Mouse (Mus musculus) cerebellum, adult 9-10 months (tissue): ENCODE results near the gene Gm5244.

Source experiments
- DNase-seq: peaks from one replicate; pipeline ENCODE4 v3.0.0; 2022

Gm5244 gene

DNA sequence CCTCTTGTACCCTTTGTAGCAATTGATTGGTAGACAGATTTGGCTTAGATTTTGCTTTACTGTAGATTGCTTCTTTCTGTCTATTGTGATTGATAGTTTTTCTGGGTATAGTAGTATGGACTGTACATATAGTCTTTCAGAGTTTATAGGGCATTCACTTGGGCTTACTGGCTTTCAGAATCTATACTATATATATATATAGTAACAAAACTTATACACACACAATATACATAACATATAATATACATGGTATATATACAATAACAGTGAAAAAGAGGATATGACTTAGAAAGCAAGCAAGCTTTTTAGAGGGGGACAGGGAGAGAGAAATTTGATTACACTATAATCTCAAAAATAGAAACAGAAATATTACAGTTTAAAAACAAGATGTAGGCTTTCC lies at the start of gene Gm5244:
Gene Gm5244, plus strand, starts transcription at position 301 of the 400 bp plus-strand sequence.
- no peak for DNase-seq

- peak; percentile 72 for DNase-seq
Measured at GRCm38 (mm10) chr19:12797071-12797470, 49.4 kb upstream of the Gm5244 start.

GRCm38 (mm10) chr19:12798404-12798803 lies 48.1 kb upstream of the Gm5244 start:
- DNase-seq: no peak

GRCm38 (mm10) chr19:12799081-12799480 lies 47.4 kb upstream of the Gm5244 start:
- no peak for DNase-seq

GRCm38 (mm10) chr19:12800621-12801020 lies 45.9 kb upstream of the Gm5244 start:
- no peak for DNase-seq

DNA sequence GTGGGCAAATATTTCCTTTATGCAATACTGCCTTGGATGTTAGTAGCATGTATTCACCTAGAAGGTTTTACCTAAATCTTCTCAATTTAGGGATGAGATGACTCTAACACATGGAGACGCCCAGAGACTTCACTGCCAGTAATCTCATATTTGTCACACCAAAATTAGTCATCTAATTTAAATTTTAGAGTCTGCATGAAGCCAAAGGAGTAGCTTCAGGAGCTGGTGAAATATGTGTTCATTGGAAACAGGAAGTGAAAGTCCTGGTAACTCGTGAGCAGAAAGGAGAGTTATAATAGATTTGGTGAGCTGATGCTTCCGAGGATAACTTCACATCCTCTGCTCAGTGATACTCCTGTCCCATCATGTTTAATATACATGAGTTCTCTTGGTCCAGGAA lies 45.4 kb upstream of the Gm5244 start:
- no peak for DNase-seq

DNA sequence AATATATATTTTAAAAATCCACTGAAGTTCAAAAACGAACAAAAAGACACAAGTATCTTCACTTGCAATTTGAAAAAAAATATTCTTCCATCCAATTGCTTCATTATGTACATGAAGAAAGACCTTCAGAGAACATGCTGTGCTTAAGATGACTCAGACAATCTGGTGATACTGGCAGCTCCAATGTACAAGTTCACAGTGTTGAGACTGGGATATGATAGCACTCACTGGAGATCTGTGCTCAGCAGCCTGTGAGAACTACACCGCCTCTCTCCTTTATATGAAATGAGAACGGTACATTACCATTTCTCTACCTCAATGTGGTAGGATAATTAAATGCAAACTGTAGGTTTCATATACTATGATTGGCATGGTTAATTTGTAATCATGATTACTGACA lies 43.7 kb upstream of the Gm5244 start:
- no peak for DNase-seq

- DNase-seq: no peak
Measured at GRCm38 (mm10) chr19:12804237-12804636, 42.2 kb upstream of the Gm5244 start.

- no peak for DNase-seq
Measured at GRCm38 (mm10) chr19:12805730-12806129, 40.8 kb upstream of the Gm5244 start.

DNA sequence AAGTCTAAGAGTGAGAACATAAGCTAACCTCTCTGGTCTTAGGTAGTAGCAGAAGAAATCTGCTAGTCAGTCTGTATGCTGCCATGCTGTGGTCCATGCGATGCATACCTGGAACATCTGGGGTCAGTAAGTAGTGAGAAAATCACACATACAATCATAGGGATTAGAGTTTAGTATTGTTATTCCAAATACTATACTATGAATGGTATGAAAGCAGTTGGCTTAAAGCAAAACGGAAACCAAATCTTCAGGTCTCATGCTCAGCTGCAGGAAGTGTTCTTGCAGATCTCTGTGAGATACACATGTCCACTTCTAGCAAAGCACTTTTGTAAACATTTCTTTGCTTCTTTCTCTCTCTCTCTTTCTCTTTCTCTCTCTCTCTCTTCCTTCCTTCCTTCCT lies 40.3 kb upstream of the Gm5244 start:
- no peak for DNase-seq

DNA sequence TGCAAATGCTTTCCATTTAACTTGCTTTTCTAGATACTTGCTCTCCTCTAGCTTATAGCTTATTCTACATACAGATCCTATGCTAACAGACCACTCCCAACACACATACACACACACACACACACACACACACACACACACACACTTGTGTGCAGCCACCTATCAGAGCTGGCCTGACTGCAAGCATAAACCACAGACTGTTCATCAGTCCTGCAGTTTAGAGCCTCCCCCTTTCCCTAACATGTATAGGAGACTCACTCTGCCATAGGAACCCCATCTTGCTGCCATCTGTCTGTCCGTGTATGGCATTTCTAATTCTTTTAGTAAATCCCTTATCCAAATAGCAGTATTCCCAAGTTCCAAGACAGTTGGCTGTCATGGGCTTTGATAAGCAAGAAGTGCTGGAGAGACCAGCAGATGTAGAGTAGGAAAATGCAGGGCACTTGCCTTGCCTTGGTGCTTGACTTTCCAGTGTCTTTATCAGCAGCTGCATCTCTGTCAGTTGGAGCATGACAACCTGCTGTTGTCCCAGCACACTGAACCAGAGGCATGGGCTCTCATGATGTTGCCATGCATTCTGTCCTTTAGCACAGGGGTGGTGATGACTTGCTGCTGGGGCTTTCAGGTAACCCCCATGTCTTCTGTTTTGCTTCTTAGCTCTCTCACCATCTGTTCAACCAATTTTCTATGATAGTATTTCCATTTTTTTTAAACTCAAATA lies 33.7 kb upstream of the Gm5244 start:
- DNase-seq: no peak

- no peak for DNase-seq
Measured at GRCm38 (mm10) chr19:12813883-12814282, 32.6 kb upstream of the Gm5244 start.

DNA sequence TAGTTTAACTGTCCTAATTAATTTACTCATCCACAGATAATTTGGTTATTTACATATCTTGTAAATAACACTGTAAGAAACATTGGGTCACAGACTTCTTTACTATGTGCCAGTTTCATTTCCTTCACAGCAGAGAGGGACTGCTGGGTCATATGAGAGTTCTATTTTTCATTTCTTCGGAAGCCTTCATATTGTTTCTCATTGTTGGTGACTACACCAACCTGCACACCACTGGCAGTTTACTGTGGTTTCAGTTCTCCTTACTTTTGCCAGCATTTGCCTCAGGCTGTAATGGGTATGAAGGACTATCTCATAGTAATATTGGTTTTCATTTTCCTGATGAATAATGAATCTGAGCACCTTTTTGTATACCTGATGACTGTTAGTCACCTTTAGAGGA lies 28.0 kb upstream of the Gm5244 start:
- no peak for DNase-seq

DNA sequence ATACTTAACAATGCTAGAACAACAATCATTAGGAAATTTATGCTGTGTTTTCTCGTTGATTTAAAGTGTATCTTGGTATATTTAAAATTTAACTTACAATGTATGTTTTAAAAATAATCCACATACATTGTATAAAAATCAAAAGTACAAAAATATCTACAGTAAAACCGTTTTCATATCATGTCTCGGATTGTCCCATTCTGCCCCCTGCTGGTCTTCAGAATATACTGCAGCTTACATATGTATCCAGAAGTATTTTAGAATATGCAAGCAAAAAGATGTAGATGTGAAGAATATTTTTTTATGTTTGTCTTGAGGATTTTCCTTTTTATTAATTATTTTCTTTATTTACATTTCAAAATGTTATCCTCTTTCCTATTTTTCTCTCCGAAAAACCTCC lies 26.1 kb upstream of the Gm5244 start:
- DNase-seq: peak; percentile 34

DNA sequence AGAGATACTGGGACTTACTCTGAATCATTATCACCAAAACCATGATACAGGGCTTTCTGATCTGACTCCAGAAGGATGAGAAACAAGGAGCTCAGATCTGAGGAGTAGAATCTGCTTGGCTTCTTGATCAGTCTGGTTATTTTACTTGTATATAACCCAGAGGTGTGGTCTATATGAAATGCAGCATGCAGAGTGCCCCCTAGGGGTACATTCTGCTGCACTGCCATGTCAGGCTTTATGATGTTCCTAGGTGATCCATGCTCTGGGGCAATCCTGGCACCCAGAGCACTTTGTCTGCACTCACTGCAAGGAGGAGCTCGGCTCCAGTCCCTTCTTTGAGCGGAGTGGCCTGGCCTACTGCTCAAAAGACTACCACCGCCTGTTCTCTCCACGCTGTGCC lies 21.9 kb upstream of the Gm5244 start:
- no peak for DNase-seq

DNA sequence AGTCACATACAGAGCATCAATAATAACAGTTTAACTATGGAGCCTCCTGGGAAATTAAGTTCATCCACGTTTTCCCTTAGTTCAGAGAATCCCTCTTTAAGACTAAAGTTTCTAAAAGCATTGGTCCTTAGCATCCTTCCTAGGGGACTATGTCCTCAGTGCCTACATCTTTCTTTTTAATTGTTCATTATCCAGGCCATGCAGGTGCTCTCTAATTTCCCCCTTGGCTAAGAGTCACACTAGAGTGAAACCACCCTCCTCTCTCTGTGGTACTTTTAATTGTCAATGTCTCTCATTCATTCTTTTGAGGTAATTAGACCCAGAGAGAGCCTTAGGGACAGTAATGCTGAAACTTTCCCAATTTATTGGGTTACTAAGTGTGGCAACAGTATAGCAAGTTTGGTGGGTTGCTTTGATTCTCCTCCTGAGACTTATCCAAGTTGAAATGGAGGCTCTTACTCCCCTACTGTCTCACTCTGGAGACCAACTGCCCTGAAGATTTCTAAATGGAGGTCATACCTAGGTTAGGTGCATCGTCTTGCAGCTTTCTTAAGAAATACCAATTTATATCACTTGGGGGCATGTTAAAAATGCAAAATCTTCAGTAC lies 15.6 kb upstream of the Gm5244 start:
- no peak for DNase-seq

DNA sequence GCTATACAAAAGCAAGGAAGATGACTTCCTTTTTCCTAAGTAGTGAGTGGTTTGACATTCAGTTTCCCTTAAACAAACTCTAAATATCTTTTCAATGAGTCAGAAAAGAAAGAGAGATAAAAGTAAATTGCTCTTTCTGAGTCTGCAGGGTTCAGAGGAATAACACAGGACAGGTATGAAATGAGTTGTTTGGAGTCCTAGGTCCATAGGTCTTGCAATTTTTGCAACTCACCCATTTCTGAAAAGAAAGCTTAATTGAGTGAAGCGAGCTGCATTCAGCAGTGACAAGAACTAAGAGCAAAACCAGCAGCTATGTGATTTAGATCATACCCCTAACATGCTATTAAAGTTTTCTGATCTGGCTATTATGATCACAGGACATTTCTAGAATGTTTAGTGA lies 14.9 kb upstream of the Gm5244 start:
- no peak for DNase-seq

- no peak for DNase-seq
Measured at GRCm38 (mm10) chr19:12833625-12834024, 12.9 kb upstream of the Gm5244 start.

DNA sequence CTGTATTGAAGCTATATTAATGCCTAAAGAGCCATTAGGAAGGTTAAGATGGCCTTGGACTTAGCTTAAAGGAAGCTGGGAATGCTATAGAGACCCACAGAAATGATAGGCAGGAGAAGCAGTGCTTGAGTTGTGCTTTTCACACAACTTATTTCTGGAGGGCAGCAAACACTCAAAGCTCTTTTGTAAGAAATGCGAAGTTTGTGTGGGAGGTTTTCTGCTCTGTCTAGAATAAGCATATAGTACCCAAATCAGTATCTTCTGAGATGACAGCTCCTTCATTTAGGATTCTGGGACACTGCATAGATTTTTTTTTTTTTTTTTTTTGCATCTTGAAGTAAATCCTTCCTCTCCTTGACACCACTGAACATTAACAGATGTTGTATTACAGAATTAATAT lies 8.0 kb upstream of the Gm5244 start:
- DNase-seq: no peak

- DNase-seq: no peak
Measured at GRCm38 (mm10) chr19:12856983-12857382, 10.5 kb downstream of the Gm5244 start, which contains the start of gene Olfr1444. TSS of gene Olfr1444 (plus strand) at chr19:12857283.

- no peak for DNase-seq
Measured at GRCm38 (mm10) chr19:12883555-12883954, 37.1 kb downstream of the Gm5244 start, which contains the start of gene Olfr1445. TSS of gene Olfr1445 (plus strand) at chr19:12883855.

DNA sequence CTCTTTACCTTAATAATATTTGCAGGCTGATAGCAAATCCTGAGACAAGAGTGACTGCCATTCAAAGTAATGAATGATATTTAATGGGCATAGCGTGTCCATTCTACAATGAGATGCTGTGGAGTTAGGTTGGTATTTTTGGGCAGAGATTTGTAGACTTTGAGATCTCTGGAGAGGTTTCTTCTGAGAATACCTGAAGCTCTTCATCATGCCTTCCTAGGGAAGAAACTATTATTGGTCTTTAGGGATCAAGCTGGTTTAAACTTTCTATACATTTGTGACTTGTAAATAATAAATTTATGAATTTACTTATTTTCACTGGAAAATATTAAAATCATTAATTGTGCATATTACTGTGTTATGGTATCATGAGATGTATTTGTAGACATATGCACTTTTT lies 46.9 kb downstream of the Gm5244 start, which contains the start of gene Olfr1446:
Gene Olfr1446, minus strand, starts transcription at position 101 of the 400 bp plus-strand sequence.
- DNase-seq: no peak
